Mouse (Mus musculus) heart, embryonic 15.5 days (tissue): Measurements from ENCODE around the gene Flii. TPM values are rescaled to one million over a fixed set of nuclear protein-coding genes. Genes with fewer than 3 reads are reported as not detected.

Experiments
- ATAC-seq: fragments of 200-750 bp; cut with Nextera tagmentation; replicated peaks from 2 replicates; pipeline ENCODE4 v1.8.0; 2017; ENCODE audit warnings: low read depth, moderate TSS enrichment; ENCODE audit not compliant: insufficient number of reproducible peaks, insufficient read depth, low FRiP score
- H3K27ac ChIP-seq: fragments of 300-500 bp; sonication (generic); 2 replicates; pipeline ENCODE4 v1.5.1; 2015; ENCODE audit warnings: mild to moderate bottlenecking, inconsistent platforms
- H3K27me3 ChIP-seq: fragments of 300-500 bp; sonication (generic); 2 replicates; pipeline ENCODE4 v1.6.1; 2015; ENCODE audit warnings: inconsistent platforms
- H3K36me3 ChIP-seq: fragments of 300-500 bp; sonication (generic); 2 replicates; pipeline ENCODE4 v1.6.1; 2015; ENCODE audit warnings: mild to moderate bottlenecking, inconsistent platforms
- H3K4me1 ChIP-seq: fragments of 300-500 bp; sonication (generic); replicated peaks from 2 replicates; pipeline ENCODE4 v1.6.1; 2015; ENCODE audit warnings: inconsistent platforms
- H3K4me2 ChIP-seq: fragments of 300-500 bp; sonication (generic); 2 replicates; pipeline ENCODE4 v1.6.1; 2015; ENCODE audit warnings: inconsistent platforms, mild to moderate bottlenecking, moderate library complexity
- H3K4me3 ChIP-seq: fragments of 300-500 bp; sonication (generic); 2 replicates; pipeline ENCODE4 v1.5.1; 2015; ENCODE audit warnings: mild to moderate bottlenecking, inconsistent platforms
- H3K9ac ChIP-seq: fragments of 300-500 bp; sonication (generic); 2 replicates; pipeline ENCODE4 v1.6.1; 2015; ENCODE audit warnings: mild to moderate bottlenecking, inconsistent platforms
- H3K9me3 ChIP-seq: fragments of 300-500 bp; sonication (generic); replicated peaks from 2 replicates; pipeline ENCODE4 v1.6.1; 2016; ENCODE audit warnings: inconsistent platforms
- WGBS: fragments of 180-500 bp; shearing (Covaris S2); methylation state at CpG from one replicate; pipeline ENCODE4 v1.1.7; 2015; ENCODE audit warnings: mixed read lengths; 5-methylcytosine and 5-hydroxymethylcytosine counted together
- polyA plus RNA-seq: library from polyadenylated mRNA; unstranded; fragments of >200 nt; fragmentation: Nextera tagmentation; extraction: Ambion mirVana; gene quantifications from 2 replicates; pipeline ENCODE4 v1.2.1, GENCODE M21; 2015

The Flii gene
- polyA plus RNA-seq, 1 experiment from 2014 or later = 66.3 TPM

DNA sequence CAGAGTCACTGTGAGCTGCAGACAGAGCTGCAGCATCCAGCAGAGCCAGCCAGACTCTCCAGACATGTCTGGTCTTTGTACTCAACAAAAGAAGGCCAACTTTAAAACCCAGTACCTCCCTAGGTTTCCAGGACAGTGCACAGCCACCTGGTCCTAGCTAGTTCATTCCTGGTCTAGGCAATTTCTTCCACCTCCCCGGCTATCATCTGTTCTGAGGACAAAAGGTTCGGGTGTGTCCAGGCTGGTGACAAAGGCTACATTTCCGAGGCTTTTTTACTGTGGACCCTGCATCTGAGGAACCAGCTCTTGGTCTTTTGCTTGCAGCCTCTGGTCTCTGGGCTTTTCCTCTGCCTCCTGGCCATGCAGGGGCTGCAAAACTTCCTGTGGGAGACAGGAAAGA lies 13.3 kb upstream of the Flii start:
- H3K4me1 ChIP-seq = no peaks in the 10 kb centered on the region
- H3K9me3 ChIP-seq = no peaks in the 10 kb centered on the region
- no peak overlapping the region for H3K4me3 ChIP-seq
- no peak overlapping the region for H3K27ac ChIP-seq
- H3K4me2 ChIP-seq = no peak overlapping the region
- H3K36me3 ChIP-seq = peaks cover 48% of the 10 kb centered on the region
- no peak for ATAC-seq
- no peak overlapping the region for H3K9ac ChIP-seq
- WGBS = 78% methylated on average over 3 of the region's 3 CpGs
- H3K27me3 ChIP-seq = no peaks in the 10 kb centered on the region

GRCm38 (mm10) chr11:60737450-60737849 lies 10.4 kb upstream of the Flii start:
- no peak overlapping the region for H3K9ac ChIP-seq
- no peak for ATAC-seq
- no peaks in the 10 kb centered on the region for H3K9me3 ChIP-seq
- H3K4me3 ChIP-seq = no peak overlapping the region
- no peaks in the 10 kb centered on the region for H3K27me3 ChIP-seq
- H3K36me3 ChIP-seq = peaks cover 26% of the 10 kb centered on the region
- H3K4me1 ChIP-seq = no peaks in the 10 kb centered on the region
- H3K27ac ChIP-seq = no peak overlapping the region
- no peak overlapping the region for H3K4me2 ChIP-seq

DNA sequence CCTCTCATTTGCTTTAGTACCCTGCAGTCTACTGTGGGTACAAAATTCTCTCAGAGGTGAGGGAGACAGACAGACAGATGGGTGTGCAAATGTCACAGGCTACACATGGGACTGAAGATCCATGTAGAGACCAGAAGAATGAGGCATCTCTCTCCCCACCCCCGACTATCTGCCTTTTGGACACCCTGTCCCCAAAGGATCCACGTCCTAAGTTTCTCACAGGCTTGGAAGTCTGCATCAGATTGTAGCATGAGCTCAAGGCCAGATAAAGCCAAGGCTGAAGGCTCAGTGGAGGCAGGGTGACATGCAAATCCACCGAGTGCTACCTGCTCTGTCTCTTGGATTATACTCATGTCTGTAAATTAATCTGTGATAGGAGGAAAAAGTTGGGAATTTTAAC lies 9.4 kb upstream of the Flii start:
- no peak for ATAC-seq
- Histone ChIP-seq H3K9ac (no peak overlapping the region), H3K27ac (no peak overlapping the region), H3K4me1 (no peaks in the 10 kb centered on the region), H3K4me2 (no peak overlapping the region), H3K4me3 (no peak overlapping the region), H3K27me3 (no peaks in the 10 kb centered on the region), H3K9me3 (no peaks in the 10 kb centered on the region), H3K36me3 (peaks cover 17% of the 10 kb centered on the region; the same call in 1 of the 2 replicates)
- 75% methylated on average over 3 of the region's 3 CpGs for WGBS

DNA sequence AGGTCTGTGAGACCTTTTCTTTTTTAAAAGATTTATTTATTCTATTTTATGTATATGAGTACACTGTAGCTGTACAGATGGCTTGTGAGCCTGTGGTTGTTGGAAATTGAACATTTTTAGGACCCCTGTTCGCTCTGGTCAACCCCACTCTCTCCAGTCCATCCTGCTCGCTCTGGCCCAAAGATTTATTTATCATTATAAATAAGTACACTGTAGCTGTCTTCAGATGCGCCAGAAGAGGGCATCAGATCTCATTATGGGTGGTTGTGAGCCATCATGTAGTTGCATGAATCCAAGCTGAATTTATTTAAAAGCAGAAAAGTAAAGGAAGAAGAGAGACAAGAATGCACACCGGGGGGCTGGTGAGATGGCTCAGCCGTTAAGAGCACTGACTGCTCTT lies 8.1 kb upstream of the Flii start:
- Histone ChIP-seq H3K4me1 (no peaks in the 10 kb centered on the region), H3K4me3 (no peak overlapping the region), H3K27ac (no peak overlapping the region), H3K9me3 (no peaks in the 10 kb centered on the region), H3K9ac (no peak overlapping the region), H3K36me3 (peaks cover 14% of the 10 kb centered on the region; the same call in 1 of the 2 replicates), H3K4me2 (no peak overlapping the region), H3K27me3 (no peaks in the 10 kb centered on the region)
- WGBS = 74% methylated on average over 5 of the region's 5 CpGs
- ATAC-seq = no peak

DNA sequence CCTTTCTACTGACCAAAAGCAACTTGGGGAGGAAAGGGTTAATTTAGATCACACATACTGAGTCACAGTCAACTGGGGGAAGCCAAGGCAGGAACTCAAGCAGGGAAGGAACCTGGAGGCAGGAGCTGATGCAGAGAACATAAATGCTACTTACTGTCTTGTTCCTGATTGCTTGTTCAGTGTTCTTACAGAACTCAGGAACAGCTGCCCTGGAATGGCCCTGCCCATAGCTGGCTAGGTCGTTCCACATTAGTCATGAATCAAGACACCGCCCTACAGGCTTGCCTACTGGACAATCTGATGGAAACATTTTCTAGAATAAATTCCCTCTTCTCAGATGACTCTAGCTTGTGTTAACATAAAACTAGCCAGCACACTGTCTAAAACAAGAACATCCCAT lies 7.1 kb upstream of the Flii start:
- H3K27me3 ChIP-seq = no peaks in the 10 kb centered on the region
- no peaks in the 10 kb centered on the region for H3K9me3 ChIP-seq
- H3K9ac ChIP-seq = no peak overlapping the region
- 74% methylated on average over 2 of the region's 2 CpGs for WGBS
- H3K4me3 ChIP-seq = no peak overlapping the region
- H3K36me3 ChIP-seq = peaks cover 14% of the 10 kb centered on the region; the same call in 1 of the 2 replicates
- no peak overlapping the region for H3K4me2 ChIP-seq
- ATAC-seq = no peak
- H3K27ac ChIP-seq = no peak overlapping the region
- peaks cover 2% of the 10 kb centered on the region for H3K4me1 ChIP-seq

DNA sequence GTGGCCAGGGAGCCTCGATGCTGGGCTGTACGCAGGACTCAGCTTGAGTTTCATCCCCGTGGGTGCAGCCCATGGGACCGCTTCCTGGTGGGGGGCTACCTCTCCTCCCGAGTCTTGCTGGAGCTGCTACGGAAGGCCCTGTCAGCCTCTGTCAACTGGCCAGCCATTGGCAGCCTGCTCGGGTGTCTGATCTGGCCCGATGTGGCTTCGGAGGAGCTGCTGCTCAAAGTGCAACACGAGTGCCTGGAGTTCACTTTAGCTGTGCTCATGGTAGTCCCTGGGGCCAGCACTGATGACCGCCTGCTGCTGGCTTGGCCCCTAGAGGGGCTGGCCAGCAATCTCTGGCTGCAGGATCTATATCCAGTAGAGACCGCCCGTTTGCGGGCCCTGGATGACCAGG lies 4.2 kb upstream of the Flii start:
- Histone ChIP-seq H3K4me2 (no peak overlapping the region), H3K4me3 (no peak overlapping the region), H3K27me3 (no peaks in the 10 kb centered on the region), H3K4me1 (peaks cover 20% of the 10 kb centered on the region), H3K9ac (no peak overlapping the region), H3K9me3 (no peaks in the 10 kb centered on the region), H3K27ac (no peak overlapping the region), H3K36me3 (peaks cover 14% of the 10 kb centered on the region; the same call in 1 of the 2 replicates)
- WGBS = 87% methylated on average over 14 of the region's 14 CpGs
- ATAC-seq = no peak

DNA sequence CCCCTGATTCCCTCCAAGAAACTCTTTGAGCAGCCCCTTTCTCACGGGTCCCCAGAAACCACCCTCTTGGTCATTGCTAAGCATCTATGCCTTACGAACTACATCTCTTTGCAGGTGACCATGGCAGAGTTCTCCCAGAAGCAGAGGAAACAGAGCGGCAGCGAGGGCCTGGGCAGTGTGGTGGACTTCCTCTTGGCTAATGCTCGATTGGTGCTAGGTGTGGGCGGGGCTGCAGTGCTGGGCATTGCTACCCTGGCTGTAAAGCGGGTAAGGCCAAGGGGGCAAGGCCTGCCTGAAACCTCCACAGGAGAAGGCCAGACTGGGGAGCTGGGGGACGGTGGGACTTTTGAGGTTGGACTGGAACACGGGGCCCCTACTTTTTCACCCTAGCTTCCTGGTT lies 3.1 kb upstream of the Flii start:
- 85% methylated on average over 9 of the region's 9 CpGs for WGBS

GRCm38 (mm10) chr11:60729217-60729641 lies 2.2 kb upstream of the Flii start:
- peak overlapping the region; percentile 84 for H3K4me3 ChIP-seq
- H3K36me3 ChIP-seq = peaks cover 22% of the 10 kb centered on the region
- WGBS = 63% methylated on average over 6 of the region's 6 CpGs
- no peaks in the 10 kb centered on the region for H3K9me3 ChIP-seq
- H3K4me1 ChIP-seq = peaks cover 25% of the 10 kb centered on the region
- H3K9ac ChIP-seq = peak overlapping the region; percentile 76
- H3K27ac ChIP-seq = no peak overlapping the region
- peak overlapping the region; percentile 74 for H3K4me2 ChIP-seq
- H3K27me3 ChIP-seq = no peaks in the 10 kb centered on the region
- ATAC-seq = no peak

More for the DNA sequence above, 3.1 kb upstream of the Flii start:
- Histone ChIP-seq H3K4me1 (peaks cover 25% of the 10 kb centered on the region), H3K9ac (no peak overlapping the region), H3K9me3 (no peaks in the 10 kb centered on the region), H3K27me3 (no peaks in the 10 kb centered on the region), H3K4me3 (no peak overlapping the region), H3K4me2 (no peak overlapping the region), H3K36me3 (peaks cover 14% of the 10 kb centered on the region; the same call in 1 of the 2 replicates), H3K27ac (no peak overlapping the region)
- no peak for ATAC-seq

- Histone ChIP-seq H3K9ac (peak within 1 kb of the TSS; percentile 90), H3K4me1 (peaks cover 25% of the 10 kb centered on the region), H3K27me3 (no peaks in the 10 kb centered on the region), H3K4me3 (peak within 1 kb of the TSS; percentile 84), H3K27ac (peak within 1 kb of the TSS; percentile 88), H3K36me3 (peaks cover 31% of the 10 kb centered on the region), H3K4me2 (peak within 1 kb of the TSS; percentile 74), H3K9me3 (no peaks in the 10 kb centered on the region)
- ATAC-seq = peak; percentile 85
- under 1% methylated on average over 44 of the region's 44 CpGs for WGBS
These were observed 1.2 kb upstream of the Flii start, which contains the start of gene Mief2 for GRCm38 (mm10) chr11:60728260-60728761. Gene Mief2, plus strand, starts transcription at chr11:60728398.

DNA sequence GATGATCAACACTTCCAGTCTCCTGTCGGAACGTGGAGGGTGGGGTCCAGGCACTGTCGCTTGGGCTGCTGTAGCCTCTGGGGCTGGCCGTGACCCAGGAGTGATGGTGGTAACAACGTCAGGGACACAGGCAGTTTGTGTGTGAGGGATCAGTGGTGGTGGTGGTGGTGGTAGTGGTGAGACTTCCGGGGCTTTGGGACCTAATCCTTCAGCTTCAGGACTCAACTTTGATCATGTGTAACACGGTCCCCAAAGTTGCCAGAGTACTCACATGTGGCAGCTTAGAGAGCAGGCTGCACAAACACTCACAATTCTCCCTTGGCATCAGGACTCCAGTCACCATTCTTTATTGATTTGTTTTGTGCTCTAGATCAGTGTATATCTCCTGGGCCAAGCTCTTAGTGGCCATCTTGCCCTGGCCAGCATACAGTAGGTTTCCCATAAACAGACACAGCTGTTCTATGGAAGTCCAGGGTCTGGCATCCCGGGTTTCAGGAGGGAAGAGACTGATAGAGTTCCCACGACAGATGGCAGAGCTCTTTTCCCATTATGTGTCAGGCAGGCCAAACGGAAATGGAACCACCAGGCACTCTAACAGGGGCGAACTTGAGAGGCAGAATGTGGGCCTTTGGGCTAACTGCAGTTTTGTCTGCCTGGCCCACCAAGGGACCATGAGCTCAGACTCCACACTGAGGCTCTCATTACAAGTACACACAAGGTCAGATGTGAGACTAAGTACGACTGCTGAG lies 503 bp upstream of the Flii start:
- Histone ChIP-seq H3K27me3 (no peaks in the 10 kb centered on the region), H3K4me3 (peak overlapping the region; percentile 84), H3K4me2 (peak overlapping the region; percentile 74), H3K9me3 (no peaks in the 10 kb centered on the region), H3K36me3 (peaks cover 33% of the 10 kb centered on the region), H3K4me1 (peaks cover 25% of the 10 kb centered on the region), H3K27ac (peak overlapping the region; percentile 88), H3K9ac (peak overlapping the region; percentile 90)
- ATAC-seq = no peak; the same call in 1 of the 2 replicates
- 4% methylated on average over 12 of the region's 12 CpGs for WGBS

GRCm38 (mm10) chr11:60719263-60719662 lies 7.8 kb downstream of the Flii start:
- Histone ChIP-seq H3K4me2 (no peak overlapping the region), H3K9ac (no peak overlapping the region), H3K4me1 (peaks cover 16% of the 10 kb centered on the region), H3K4me3 (no peak overlapping the region), H3K27ac (peak overlapping the region; percentile 61), H3K27me3 (no peaks in the 10 kb centered on the region), H3K9me3 (no peaks in the 10 kb centered on the region), H3K36me3 (peaks cover 98% of the 10 kb centered on the region)
- WGBS = 45% methylated on average over 5 of the region's 5 CpGs
- no peak for ATAC-seq

- no peak overlapping the region for H3K4me3 ChIP-seq
- no peaks in the 10 kb centered on the region for H3K9me3 ChIP-seq
- H3K4me2 ChIP-seq = no peak overlapping the region
- H3K9ac ChIP-seq = no peak overlapping the region
- H3K36me3 ChIP-seq = peaks cover 98% of the 10 kb centered on the region
- no peak for ATAC-seq
- H3K27me3 ChIP-seq = no peaks in the 10 kb centered on the region
- WGBS = 86% methylated on average over 5 of the region's 5 CpGs
- no peak overlapping the region for H3K27ac ChIP-seq
- H3K4me1 ChIP-seq = peaks cover 16% of the 10 kb centered on the region
These were observed 11.2 kb downstream of the Flii start for GRCm38 (mm10) chr11:60715833-60716232.
